Mouse (Mus musculus) MEL (cell line): Measurements from ENCODE around the gene Akap13.

Experiments used
- CHD2 ChIP-seq: IDR thresholded peaks from 2 replicates; pipeline ENCODE4 v1.6.1; 2011; ENCODE audit warnings: low read length, improper control_type of control experiment
- CTCF ChIP-seq, 3 experiments: IDR thresholded peaks in 2 of 3; conservative IDR thresholded peaks in 1 of 3; 2 replicates each; pipeline ENCODE4 v1.5.1; 2011 to 2012; ENCODE audit warnings: low read length in 3 of 3, low read depth in 2 of 3, mild to moderate bottlenecking in 2 of 3, improper control_type of control experiment in 1 of 3, inconsistent platforms in 1 of 3, mixed read lengths in 1 of 3, moderate library complexity in 1 of 3; ENCODE audit not compliant: control insufficient read depth in 1 of 3, insufficient read depth in 1 of 3, poor library complexity in 1 of 3, severe bottlenecking in 1 of 3
- EP300 ChIP-seq, 2 experiments: IDR thresholded peaks; 2 replicates each; pipeline ENCODE4 v1.6.1; 2011; ENCODE audit warnings: improper control_type of control experiment in 2 of 2, low read length in 2 of 2, low read depth in 1 of 2, mild to moderate bottlenecking in 1 of 2
- GATA1 ChIP-seq: IDR thresholded peaks from 2 replicates; pipeline ENCODE4 v1.6.1; 2011; ENCODE audit warnings: low read depth, low read length, improper control_type of control experiment
- KAT2A ChIP-seq: conservative IDR thresholded peaks from 2 replicates; pipeline ENCODE4 v1.6.1; 2012; ENCODE audit warnings: low read depth, low read length, improper control_type of control experiment, inconsistent platforms
- MAZ ChIP-seq: IDR thresholded peaks from 2 replicates; pipeline ENCODE4 v1.6.1; 2012; ENCODE audit warnings: low read depth, mild to moderate bottlenecking, inconsistent platforms, low read length, improper control_type of control experiment
- MYB ChIP-seq: IDR thresholded peaks from 2 replicates; pipeline ENCODE4 v1.6.1; 2011; ENCODE audit warnings: mild to moderate bottlenecking, low read depth, low read length, improper control_type of control experiment
- POLR2A ChIP-seq, 2 experiments: IDR thresholded peaks; 2 replicates each; pipeline ENCODE4 v1.6.1; 2011 to 2012; ENCODE audit warnings: low read length in 2 of 2, mild to moderate bottlenecking in 2 of 2, control low read depth in 1 of 2, improper control_type of control experiment in 1 of 2, low read depth in 1 of 2, moderate library complexity in 1 of 2; ENCODE audit not compliant: control insufficient read depth in 1 of 2, insufficient read depth in 1 of 2, poor library complexity in 1 of 2
- POLR2AphosphoS2 ChIP-seq: IDR thresholded peaks from 2 replicates; pipeline ENCODE4 v1.6.1; 2011; ENCODE audit warnings: low read length, improper control_type of control experiment
- SMC3 ChIP-seq: IDR thresholded peaks from 2 replicates; pipeline ENCODE4 v1.6.1; 2011; ENCODE audit warnings: low read depth, low read length, improper control_type of control experiment
- ZC3H11A ChIP-seq: IDR thresholded peaks from 2 replicates; pipeline ENCODE4 v1.6.1; 2012; ENCODE audit warnings: low read depth, mild to moderate bottlenecking, inconsistent platforms, low read length, improper control_type of control experiment
- ZMIZ1 ChIP-seq: IDR thresholded peaks from 2 replicates; pipeline ENCODE4 v1.6.1; 2012; ENCODE audit warnings: low read depth, mild to moderate bottlenecking, inconsistent platforms, low read length, improper control_type of control experiment, moderate library complexity

DNA sequence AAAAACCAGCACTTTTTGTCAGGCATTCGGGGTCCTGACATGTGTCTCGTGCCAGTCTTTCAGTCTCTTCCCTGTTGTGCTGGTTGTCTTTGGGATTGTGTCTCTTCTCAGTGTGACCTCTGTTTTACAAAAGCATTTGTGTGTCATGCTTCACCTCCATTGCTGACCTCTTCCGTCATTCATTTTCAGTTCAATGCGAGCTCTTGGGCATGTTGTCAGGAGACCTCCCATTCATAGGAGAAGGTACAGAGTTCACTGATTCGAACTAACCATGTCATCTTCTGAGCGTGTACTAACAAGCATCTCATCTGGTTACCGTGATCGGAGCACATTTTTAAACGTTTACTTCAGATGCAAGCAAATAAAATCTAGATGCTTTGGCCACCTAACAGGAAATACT, 224.3 kb downstream of the Akap13 start:
- TF ChIP-seq POLR2A (IDR thresholded peaks at IDR 0.05; ENCODE audit: control insufficient read depth in 1 of 2, insufficient read depth in 1 of 2, low read depth in 1 of 2, low read length in 2 of 2, poor library complexity in 1 of 2) (no peak), EP300 (IDR thresholded peaks at IDR 0.05; ENCODE audit: low read depth in 1 of 2, low read length in 2 of 2) (no peak), KAT2A (no peak), CTCF (IDR thresholded peaks at IDR 0.05 in 2 of 3, conservative IDR thresholded peaks at IDR 0.05 in 1 of 3; ENCODE audit: control insufficient read depth in 1 of 3, insufficient read depth in 1 of 3, low read depth in 2 of 3, low read length in 3 of 3, poor library complexity in 1 of 3, severe bottlenecking in 1 of 3) (no peak), CHD2 (no peak), POLR2AphosphoS2 (no peak), GATA1 (no peak), ZMIZ1 (no peak), SMC3 (no peak), ZC3H11A (no peak), MYB (no peak), MAZ (no peak)
